Mouse (Mus musculus) bone marrow, adult 2 months (tissue): Measurements from ENCODE around the gene Cep128.

ENCODE experiments used
- CTCF ChIP-seq: fragments of 200-500 bp; IDR thresholded peaks from 2 replicates; pipeline ENCODE4 v1.5.1; 2011; ENCODE audit warnings: low read length, control low read depth; ENCODE audit not compliant: control insufficient read depth, insufficient read depth
- POLR2A ChIP-seq: fragments of 200-500 bp; IDR thresholded peaks from 2 replicates; pipeline ENCODE4 v1.6.1; 2011; ENCODE audit warnings: low read depth, mild to moderate bottlenecking, control low read depth, low read length, borderline replicate concordance; ENCODE audit not compliant: control insufficient read depth

DNA sequence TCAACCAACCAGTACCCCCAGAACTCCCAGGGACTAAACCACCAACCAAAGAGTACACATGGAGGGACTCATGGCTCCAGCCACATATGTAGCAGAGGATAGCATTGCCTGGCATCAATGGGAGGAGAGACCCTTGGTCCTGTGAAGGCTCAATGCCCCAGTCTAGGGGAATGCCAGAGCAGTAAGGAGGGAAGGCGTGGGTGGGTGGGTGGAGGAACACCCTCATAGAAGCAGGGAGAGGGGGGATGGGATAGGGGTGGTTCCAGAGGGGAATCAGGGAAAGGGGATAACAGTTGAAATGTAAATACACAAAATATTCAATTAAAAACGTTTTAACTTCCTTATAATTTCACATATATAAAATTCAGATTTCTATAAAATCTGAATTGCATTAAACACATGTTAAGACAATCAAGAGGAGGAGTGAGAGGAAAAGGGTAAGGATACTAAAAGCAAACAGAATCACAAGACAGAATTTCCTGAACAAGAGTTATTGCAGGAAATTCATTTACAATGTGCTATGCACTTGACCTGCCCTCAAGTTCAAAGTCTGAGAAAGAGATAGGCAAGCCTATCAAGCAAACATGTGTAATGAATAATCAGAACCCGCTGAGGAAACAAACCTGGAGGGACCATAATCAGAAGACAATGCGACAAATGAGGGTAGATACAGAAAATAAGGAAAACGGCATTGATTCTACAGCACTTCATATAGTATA lies 207.2 kb downstream of the Cep128 start:
- TF ChIP-seq POLR2A (no peak), CTCF (no peak)
